Mouse (Mus musculus) CH12.LX (cell line): Measurements from ENCODE around the gene Brd3. TPM values are rescaled to one million over a fixed set of nuclear protein-coding genes. Genes with fewer than 3 reads are reported as not detected.

Source experiments
- DNase-seq: peaks from one replicate; pipeline ENCODE4 v3.0.0-alpha.2; 2013; ENCODE audit errors: extremely low read depth
- H3K27ac ChIP-seq: 2 replicates; pipeline ENCODE4 v1.5.1; 2012; ENCODE audit warnings: low read depth, mild to moderate bottlenecking, control low read depth, moderate library complexity; ENCODE audit not compliant: insufficient read depth
- H3K27me3 ChIP-seq: replicated peaks from 2 replicates; pipeline ENCODE3; 2012; ENCODE audit warnings: inconsistent platforms
- H3K36me3 ChIP-seq, 2 experiments: replicated peaks in 1 of 2; 2 replicates each; pipeline versions ENCODE3 to v1.6.1; 2012; ENCODE audit warnings: inconsistent platforms in 1 of 2, low read length in 1 of 2, mild to moderate bottlenecking in 1 of 2, mixed read lengths in 1 of 2, moderate library complexity in 1 of 2; ENCODE audit not compliant: control insufficient read depth in 1 of 2, insufficient read depth in 1 of 2
- H3K4me1 ChIP-seq, 2 experiments: 2 replicates each; pipeline ENCODE4 v1.6.1; 2012; ENCODE audit warnings: inconsistent platforms in 1 of 2, moderate library complexity in 1 of 2; ENCODE audit not compliant: insufficient read depth in 2 of 2, control insufficient read depth in 1 of 2
- H3K4me2 ChIP-seq: 2 replicates; pipeline ENCODE4 v1.6.1; 2012; ENCODE audit warnings: low read depth, mild to moderate bottlenecking, control low read depth; ENCODE audit not compliant: poor library complexity, insufficient read depth, severe bottlenecking
- H3K4me3 ChIP-seq, 3 experiments: fragments of 150-350 bp in 1 of 3; sonication (generic) in 1 of 3; replicated peaks in 1 of 3; 2 replicates each; pipeline versions ENCODE3 to v1.5.1; 2011 to 2012; ENCODE audit warnings: low read depth in 2 of 3, low read length in 2 of 3, mild to moderate bottlenecking in 2 of 3, moderate library complexity in 2 of 3, control low read depth in 1 of 3, improper control_type of control experiment in 1 of 3, inconsistent platforms in 1 of 3, mixed read lengths in 1 of 3; ENCODE audit not compliant: poor library complexity in 1 of 3
- H3K79me2 ChIP-seq: replicated peaks from 2 replicates; pipeline ENCODE4 v1.6.1; 2012; ENCODE audit warnings: mild to moderate bottlenecking, moderate library complexity; ENCODE audit not compliant: control insufficient read depth, poor library complexity, insufficient read depth, severe bottlenecking; ENCODE audit errors: extremely low read depth
- H3K9ac ChIP-seq: 2 replicates; pipeline ENCODE4 v1.6.1; 2012; ENCODE audit warnings: low read depth, mild to moderate bottlenecking, control low read depth, moderate library complexity; ENCODE audit not compliant: insufficient read depth
- H3K9me3 ChIP-seq: replicated peaks from 2 replicates; pipeline ENCODE3; 2012; ENCODE audit warnings: low read length, inconsistent platforms, mixed read lengths
- BHLHE40 ChIP-seq: IDR thresholded peaks from 2 replicates; pipeline ENCODE4 v1.6.1; 2011; ENCODE audit warnings: mild to moderate bottlenecking, low read depth, low read length, improper control_type of control experiment
- CHD1 ChIP-seq: IDR thresholded peaks from 2 replicates; pipeline ENCODE4 v1.6.1; 2012; ENCODE audit warnings: low read depth, low read length, improper control_type of control experiment, inconsistent platforms
- CHD2 ChIP-seq: IDR thresholded peaks from 2 replicates; pipeline ENCODE4 v1.6.1; 2011; ENCODE audit warnings: low read length, improper control_type of control experiment
- CTCF ChIP-seq, 2 experiments: IDR thresholded peaks in 1 of 2; conservative IDR thresholded peaks in 1 of 2; 2 replicates each; pipeline ENCODE4 v1.5.1; 2011 to 2012; ENCODE audit warnings: low read depth in 2 of 2, low read length in 2 of 2, improper control_type of control experiment in 1 of 2, inconsistent platforms in 1 of 2, mild to moderate bottlenecking in 1 of 2, moderate library complexity in 1 of 2
- E2F4 ChIP-seq: IDR thresholded peaks from 2 replicates; pipeline ENCODE4 v1.6.1; 2011; ENCODE audit warnings: low read depth, low read length, improper control_type of control experiment; ENCODE audit not compliant: insufficient replicate concordance
- ELF1 ChIP-seq: IDR thresholded peaks from 2 replicates; pipeline ENCODE4 v1.6.1; 2014; ENCODE audit warnings: low read depth, mild to moderate bottlenecking, inconsistent platforms, low read length, improper control_type of control experiment
- EP300 ChIP-seq: IDR thresholded peaks from 2 replicates; pipeline ENCODE4 v1.6.1; 2011; ENCODE audit warnings: low read length, improper control_type of control experiment
- ETS1 ChIP-seq: conservative IDR thresholded peaks from 2 replicates; pipeline ENCODE4 v1.6.1; 2012; ENCODE audit warnings: low read depth, mild to moderate bottlenecking, inconsistent platforms, low read length, improper control_type of control experiment, moderate library complexity
- GABPA ChIP-seq: IDR thresholded peaks from 2 replicates; pipeline ENCODE4 v1.6.1; 2012; ENCODE audit warnings: low read depth, low read length, improper control_type of control experiment, inconsistent platforms; ENCODE audit not compliant: insufficient replicate concordance
- HCFC1 ChIP-seq: IDR thresholded peaks from 2 replicates; pipeline ENCODE4 v1.6.1; 2012; ENCODE audit warnings: low read depth, mild to moderate bottlenecking, inconsistent platforms, low read length, improper control_type of control experiment
- IRF4 ChIP-seq: IDR thresholded peaks from 2 replicates; pipeline ENCODE4 v1.6.1; 2014; ENCODE audit warnings: low read depth, mild to moderate bottlenecking, inconsistent platforms, low read length, improper control_type of control experiment
- JUN ChIP-seq: IDR thresholded peaks from 2 replicates; pipeline ENCODE4 v1.6.1; 2011; ENCODE audit warnings: low read depth, mild to moderate bottlenecking, low read length, improper control_type of control experiment, moderate library complexity; ENCODE audit not compliant: insufficient read depth
- JUND ChIP-seq: conservative IDR thresholded peaks from 2 replicates; pipeline ENCODE4 v1.6.1; 2011; ENCODE audit warnings: low read depth, low read length, improper control_type of control experiment
- KAT2A ChIP-seq: IDR thresholded peaks from 2 replicates; pipeline ENCODE4 v1.6.1; 2012; ENCODE audit warnings: low read length, improper control_type of control experiment, inconsistent platforms; ENCODE audit not compliant: insufficient replicate concordance
- MAFK ChIP-seq: IDR thresholded peaks from 2 replicates; pipeline ENCODE4 v1.6.1; 2011; ENCODE audit warnings: low read length, improper control_type of control experiment; ENCODE audit not compliant: insufficient replicate concordance
- MAX ChIP-seq: IDR thresholded peaks from 2 replicates; pipeline ENCODE4 v1.6.1; 2011; ENCODE audit warnings: low read length, improper control_type of control experiment
- MAZ ChIP-seq: IDR thresholded peaks from 2 replicates; pipeline ENCODE4 v1.6.1; 2012; ENCODE audit warnings: low read depth, mild to moderate bottlenecking, inconsistent platforms, low read length, improper control_type of control experiment, moderate library complexity
- MEF2A ChIP-seq: IDR thresholded peaks from 2 replicates; pipeline ENCODE4 v1.6.1; 2014; ENCODE audit warnings: low read depth, mild to moderate bottlenecking, inconsistent platforms, low read length, improper control_type of control experiment, borderline replicate concordance
- MXI1 ChIP-seq: IDR thresholded peaks from 2 replicates; pipeline ENCODE4 v1.6.1; 2011; ENCODE audit warnings: mild to moderate bottlenecking, low read depth, low read length, improper control_type of control experiment
- MYC ChIP-seq: IDR thresholded peaks from 2 replicates; pipeline ENCODE4 v1.6.1; 2011; ENCODE audit warnings: low read depth, mild to moderate bottlenecking, improper control_type of control experiment, low read length
- NELFE ChIP-seq: IDR thresholded peaks from 2 replicates; pipeline ENCODE4 v1.6.1; 2011; ENCODE audit warnings: low read depth, low read length, improper control_type of control experiment
- NRF1 ChIP-seq: IDR thresholded peaks from 2 replicates; pipeline ENCODE4 v1.6.1; 2014; ENCODE audit warnings: low read depth, mild to moderate bottlenecking, inconsistent platforms, low read length, improper control_type of control experiment, moderate library complexity
- PAX5 ChIP-seq: IDR thresholded peaks from 2 replicates; pipeline ENCODE4 v1.6.1; 2012; ENCODE audit warnings: low read length, inconsistent platforms, mixed read lengths
- POLR2A ChIP-seq: IDR thresholded peaks from 2 replicates; pipeline ENCODE4 v1.6.1; 2011; ENCODE audit warnings: low read depth, mild to moderate bottlenecking, improper control_type of control experiment, low read length
- POLR2AphosphoS2 ChIP-seq: IDR thresholded peaks from 2 replicates; pipeline ENCODE4 v1.6.1; 2011; ENCODE audit warnings: low read depth, low read length, improper control_type of control experiment
- RAD21 ChIP-seq: IDR thresholded peaks from 2 replicates; pipeline ENCODE4 v1.6.1; 2011; ENCODE audit warnings: low read depth, mild to moderate bottlenecking, low read length, improper control_type of control experiment, moderate library complexity
- RCOR1 ChIP-seq: conservative IDR thresholded peaks from 2 replicates; pipeline ENCODE4 v1.6.1; 2012; ENCODE audit warnings: low read depth, mild to moderate bottlenecking, inconsistent platforms, low read length, improper control_type of control experiment
- SIN3A ChIP-seq: IDR thresholded peaks from 2 replicates; pipeline ENCODE4 v1.6.1; 2012; ENCODE audit warnings: low read length, improper control_type of control experiment, inconsistent platforms
- SMC3 ChIP-seq: IDR thresholded peaks from 2 replicates; pipeline ENCODE4 v1.6.1; 2011; ENCODE audit warnings: low read depth, low read length, improper control_type of control experiment
- TBP ChIP-seq: conservative IDR thresholded peaks from 2 replicates; pipeline ENCODE4 v1.6.1; 2011; ENCODE audit warnings: low read depth, low read length, improper control_type of control experiment
- TCF12 ChIP-seq: IDR thresholded peaks from 2 replicates; pipeline ENCODE4 v1.6.1; 2014; ENCODE audit warnings: low read depth, mild to moderate bottlenecking, inconsistent platforms, low read length, improper control_type of control experiment
- UBTF ChIP-seq: IDR thresholded peaks from 2 replicates; pipeline ENCODE4 v1.6.1; 2012; ENCODE audit warnings: low read depth, mild to moderate bottlenecking, inconsistent platforms, low read length, improper control_type of control experiment, moderate library complexity
- USF1 ChIP-seq: IDR thresholded peaks from 2 replicates; pipeline ENCODE4 v1.6.1; 2014; ENCODE audit warnings: low read depth, mild to moderate bottlenecking, inconsistent platforms, low read length, improper control_type of control experiment
- USF2 ChIP-seq: conservative IDR thresholded peaks from 2 replicates; pipeline ENCODE4 v1.6.1; 2011; ENCODE audit warnings: low read depth, low read length, improper control_type of control experiment
- ZC3H11A ChIP-seq: IDR thresholded peaks from 2 replicates; pipeline ENCODE4 v1.6.1; 2012; ENCODE audit warnings: low read depth, mild to moderate bottlenecking, inconsistent platforms, low read length, improper control_type of control experiment
- ZKSCAN1 ChIP-seq: IDR thresholded peaks from 2 replicates; pipeline ENCODE4 v1.6.1; 2012; ENCODE audit warnings: low read depth, inconsistent platforms, low read length, improper control_type of control experiment, borderline replicate concordance
- ZMIZ1 ChIP-seq: IDR thresholded peaks from 2 replicates; pipeline ENCODE4 v1.6.1; 2012; ENCODE audit warnings: low read depth, mild to moderate bottlenecking, inconsistent platforms, low read length, improper control_type of control experiment
- ZNF384 ChIP-seq: IDR thresholded peaks from 2 replicates; pipeline ENCODE4 v1.6.1; 2012; ENCODE audit warnings: low read depth, low read length, improper control_type of control experiment, inconsistent platforms
- dilution Hi-C: fragments of 300-500 bp; cut with MboI; formaldehyde crosslinking; loops from 2 replicates; pipeline ENCODE4 v1.14.3; 2020; ENCODE audit warnings: low sequenced_read_pairs; ENCODE audit not compliant: extremely low pct_unique_long_range_greater_than_20kb, extremely low pct_ligation_motif_present
- in situ Hi-C: fragments of 300-500 bp; cut with MboI; formaldehyde crosslinking; loops from 3 replicates; pipeline ENCODE4 v1.14.3; 2019; ENCODE audit warnings: low sequenced_read_pairs, low pct_ligation_motif_present, low pct_unique_long_range_greater_than_20kb, mixed read lengths
- polyA plus RNA-seq: library from polyadenylated mRNA; unstranded; fragments of >175 nt; gene quantifications from 2 replicates; pipeline ENCODE4 v1.2.1, GENCODE M21; 2012; ENCODE audit warnings: low read depth; ENCODE audit not compliant: insufficient read length
- total RNA-seq, 2 experiments: library from RNA; depleted of rRNA; stranded (reverse); fragments of 300-350 nt in 1 of 2; fragments of >200 nt in 1 of 2; gene quantifications; 2 replicates each; pipeline ENCODE4 v1.2.3; 2012 to 2014

The Brd3 gene
- total and polyA plus RNA-seq, 3 experiments, result 2.5 to 17.1 (median 6.6) TPM

DNA sequence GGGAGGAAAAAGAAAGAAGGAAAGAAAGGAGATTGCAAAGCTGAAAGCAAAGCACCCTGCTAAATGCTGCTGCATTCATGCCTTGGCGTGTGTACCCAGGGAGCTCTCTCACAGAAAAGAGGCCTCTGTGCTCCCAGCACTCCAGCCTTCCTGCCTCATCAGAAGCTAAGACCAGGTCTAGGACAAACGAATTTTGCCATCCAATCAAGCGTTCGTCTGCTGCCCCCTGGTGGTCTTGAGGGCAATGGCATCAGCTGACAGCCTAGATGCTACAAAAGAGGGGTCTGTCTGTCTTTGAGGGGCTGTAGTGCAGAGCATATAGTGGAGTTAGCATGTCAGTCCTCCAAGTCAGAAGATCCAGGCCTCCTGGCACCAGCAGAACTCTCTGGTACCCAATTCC, 79.4 kb downstream of the Brd3 start:
- H3K27me3 ChIP-seq, result no peaks in the 10 kb centered on the region
- peak; percentile 90 for DNase-seq
- H3K79me2 ChIP-seq, result peaks cover 38% of the 10 kb centered on the region
- dilution Hi-C loops, result no loop called here
- in situ Hi-C loops, result loop anchor here (25.0 kb wide), 1 partner anchor 341 kb away; the partner anchor contains the start of gene Adamtsl2
- H3K27ac ChIP-seq, result no peak overlapping the region
- H3K4me2 ChIP-seq, result no peak overlapping the region
- H3K4me3 ChIP-seq, result no peak overlapping the region
- TF ChIP-seq UBTF (no peak), USF2 (no peak), MAZ (no peak), JUND (no peak), MEF2A (peak; percentile 46; the same call in 1 of the 2 replicates), POLR2A (no peak), EP300 (no peak), NRF1 (peak; percentile 42; the same call in 1 of the 2 replicates), ZMIZ1 (no peak), SMC3 (peak; percentile 100), PAX5 (no peak), RCOR1 (no peak), RAD21 (peak; percentile 99), ZKSCAN1 (no peak), MAX (0 out of 2 replicates have a peak, but pooled peaks have one; percentile 18), NELFE (peak; percentile 68; the same call in 1 of the 2 replicates), ZC3H11A (peak; percentile 99), ZNF384 (no peak), BHLHE40 (0 out of 2 replicates have a peak, but pooled peaks have one; percentile 22), MYC (peak; percentile 69; the same call in 1 of the 2 replicates), ETS1 (no peak), JUN (no peak), E2F4 (no peak), KAT2A (no peak), GABPA (no peak), CTCF (conservative IDR thresholded peaks at IDR 0.05 in 1 of 2, IDR thresholded peaks at IDR 0.05 in 1 of 2; ENCODE audit: low read depth in 2 of 2, low read length in 2 of 2) (peak; percentile 91 to 98), CHD1 (no peak), ELF1 (no peak; the same call in 1 of the 2 replicates), MAFK (no peak), TBP (no peak), IRF4 (peak; percentile 65; the same call in 1 of the 2 replicates), HCFC1 (no peak), TCF12 (0 out of 2 replicates have a peak, but pooled peaks have one; percentile 18), USF1 (no peak), CHD2 (no peak), SIN3A (peak; percentile 81), MXI1 (no peak), POLR2AphosphoS2 (no peak)
- TF ChIP-seq, all 38 proteins: peak for 13
- no peak overlapping the region for H3K9ac ChIP-seq
- no peaks in the 10 kb centered on the region for H3K9me3 ChIP-seq
- peaks cover 0 to 8% of the 10 kb centered on the region in 2 experiments for H3K36me3 ChIP-seq
- peaks cover 8 to 49% of the 10 kb centered on the region in 2 experiments for H3K4me1 ChIP-seq
